Mouse (Mus musculus) bone marrow macrophage, adult 2 months (primary cell): Measurements from ENCODE around the gene Arid3b. TPM values are rescaled to one million over a fixed set of nuclear protein-coding genes. Genes with fewer than 3 reads are reported as not detected.
A peak's percentile ranks its signal among the peaks of the same experiment; 100 is the strongest.
"Not testable (repeated sequence)": the region's sequence is repeated elsewhere in the genome, so short reads cannot be mapped to it uniquely, and the experiment has no call there.

ENCODE experiments used
- H3K27ac ChIP-seq: 2 replicates; pipeline ENCODE4 v1.5.1; 2012; ENCODE audit warnings: low read depth, low read length; ENCODE audit not compliant: insufficient read depth
- H3K4me1 ChIP-seq: 2 replicates; pipeline ENCODE4 v1.6.1; 2012; ENCODE audit warnings: low read length; ENCODE audit not compliant: control insufficient read depth, insufficient read depth
- H3K4me3 ChIP-seq: 2 replicates; pipeline ENCODE4 v1.5.1; 2012; ENCODE audit warnings: mild to moderate bottlenecking, low read length, moderate library complexity; ENCODE audit not compliant: insufficient read depth
- CTCF ChIP-seq: IDR thresholded peaks from 2 replicates; pipeline ENCODE4 v1.5.1; 2012; ENCODE audit warnings: low read depth, mild to moderate bottlenecking, low read length, moderate library complexity
- POLR2A ChIP-seq: IDR thresholded peaks from 2 replicates; pipeline ENCODE4 v1.6.1; 2012; ENCODE audit warnings: mild to moderate bottlenecking, low read depth, low read length, borderline replicate concordance
- polyA plus RNA-seq: library from polyadenylated mRNA; stranded (reverse); fragments of >200 nt; gene quantifications from 2 replicates; pipeline ENCODE4 v1.2.4, GENCODE M21; 2012; ENCODE audit not compliant: missing spikeins, insufficient read depth, insufficient read length

Gene Arid3b
- 16.0 and 27.9 TPM in 2 replicates for polyA plus RNA-seq

DNA sequence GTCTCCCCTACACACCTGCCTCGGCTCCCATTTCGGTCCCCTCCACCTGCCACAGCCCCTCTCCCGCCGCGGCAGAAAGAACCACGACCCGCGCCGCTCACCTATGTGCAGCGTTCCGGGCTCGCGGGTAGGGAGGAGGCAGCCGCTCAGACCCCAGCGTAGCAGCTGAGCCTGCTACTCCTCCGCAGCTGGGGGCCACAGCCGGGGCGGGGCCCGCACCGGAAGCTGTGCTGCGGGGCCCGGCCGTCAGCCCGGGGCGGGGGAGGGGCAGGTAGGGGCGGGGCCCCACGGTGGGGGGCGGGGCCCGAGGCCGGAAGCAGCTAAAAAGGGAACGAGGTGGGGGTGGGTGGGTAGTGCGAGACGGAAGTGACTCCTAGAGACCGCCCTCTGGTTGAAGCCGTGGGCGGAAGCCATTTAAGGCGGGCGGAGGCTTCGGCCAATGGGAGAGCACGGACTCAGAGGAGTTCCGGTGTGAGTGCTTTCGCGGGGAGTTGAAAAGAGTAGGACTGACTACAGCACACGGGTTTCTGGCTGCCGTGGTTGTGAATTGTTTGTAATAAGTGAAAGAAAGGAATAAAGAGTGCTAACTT, at the start of gene Arid3b:
Arid3b (minus strand) TSS at position 213 of the 590 bp plus-strand sequence.
- H3K4me1 ChIP-seq: peaks cover 12% of the 10 kb centered on the region

DNA sequence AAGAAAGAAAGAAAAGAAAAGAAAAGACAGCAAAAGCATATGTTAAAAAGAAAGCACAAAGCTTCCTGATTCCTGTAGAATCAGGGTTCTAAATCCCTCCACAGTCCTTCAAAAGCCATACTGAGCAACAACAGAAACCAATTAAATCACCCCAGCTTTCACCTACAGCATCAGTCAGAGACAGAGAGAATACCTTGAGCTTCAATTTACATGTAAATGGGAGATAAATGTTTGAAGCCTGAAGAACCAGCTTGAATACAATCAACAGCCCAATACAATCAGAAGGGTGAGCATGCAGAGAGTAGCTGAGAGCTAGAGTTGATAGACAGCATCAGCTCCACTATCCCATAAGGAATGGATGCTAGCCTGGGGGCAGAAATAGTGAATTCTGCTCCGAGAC, 46.8 kb upstream of the Arid3b start:
- Histone ChIP-seq H3K4me1 (peaks cover 12% of the 10 kb centered on the region), H3K4me3 (no peak overlapping the region), H3K27ac (no peak overlapping the region)
- no peak for TF ChIP-seq CTCF
- TF ChIP-seq POLR2A: no peak

More for the DNA sequence above, at the start of gene Arid3b:
- Histone ChIP-seq H3K27ac (no peak within 1 kb of the TSS), H3K4me3 (peak within 1 kb of the TSS; percentile 82)
- TF ChIP-seq CTCF (no peak), POLR2A (no peak)

DNA sequence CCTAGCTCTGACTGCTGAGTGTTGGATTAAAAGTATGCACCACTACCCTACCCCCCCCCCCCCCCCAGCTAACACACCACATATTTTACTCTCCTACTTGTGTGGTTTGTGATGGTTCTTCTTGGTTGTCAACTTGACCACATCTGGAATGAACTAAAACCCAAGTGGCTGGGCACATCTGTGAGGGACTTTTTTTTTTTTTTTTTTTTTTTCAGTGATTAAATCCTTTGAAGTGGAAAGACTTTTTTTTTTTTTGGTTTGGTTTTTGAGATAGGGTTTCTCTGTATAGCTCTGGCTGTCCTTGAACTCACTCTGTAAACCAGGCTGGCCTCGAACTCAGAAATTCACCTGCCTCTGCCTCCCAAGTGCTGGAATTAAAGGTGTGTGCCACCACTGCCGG, 45.2 kb upstream of the Arid3b start:
- H3K27ac ChIP-seq, H3K4me1 ChIP-seq, H3K4me3 ChIP-seq: not testable (repeated sequence)

DNA sequence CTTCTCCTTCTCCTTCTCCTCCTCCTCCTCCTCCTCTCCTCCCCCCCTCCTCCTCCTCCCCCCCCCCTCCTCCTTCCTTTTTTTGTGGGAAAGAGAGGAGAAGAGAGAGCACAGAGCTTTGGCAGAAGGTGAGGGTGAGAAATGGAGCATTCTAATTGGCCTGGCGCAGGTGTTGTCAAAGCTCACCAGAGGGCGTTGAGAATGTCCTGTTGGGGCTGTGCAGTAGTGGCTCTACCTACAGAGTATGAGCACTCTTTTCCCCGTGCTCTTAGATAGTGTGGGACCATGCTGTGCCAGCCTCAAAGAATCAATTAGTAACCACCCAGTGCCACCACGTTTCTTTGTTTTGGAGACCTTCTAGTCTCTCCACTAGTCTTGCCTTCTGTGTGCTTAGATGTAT, 43.7 kb upstream of the Arid3b start:
- Histone ChIP-seq H3K27ac (no peak overlapping the region), H3K4me3 (no peak overlapping the region)
- no peak for TF ChIP-seq CTCF
- TF ChIP-seq POLR2A: no peak

DNA sequence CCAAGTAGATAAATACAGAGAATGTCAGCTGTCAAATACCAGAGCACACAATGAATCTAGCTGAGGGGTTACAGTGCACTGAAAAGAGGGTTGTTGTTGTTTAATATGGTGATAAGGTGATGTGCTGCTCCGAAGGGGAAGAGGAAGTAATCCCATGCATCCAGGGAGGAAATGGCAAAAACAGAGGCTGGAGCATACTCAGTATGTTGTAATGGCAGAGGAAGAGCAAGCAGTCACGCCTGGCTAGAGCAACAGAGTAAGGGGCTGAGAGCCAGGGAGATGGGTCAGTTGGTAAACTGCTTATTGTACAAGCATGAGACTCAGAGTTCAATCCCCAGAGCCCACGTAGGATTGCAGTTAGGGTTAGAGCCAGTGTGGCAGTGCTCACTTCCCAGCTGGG, 42.6 kb upstream of the Arid3b start:
- TF ChIP-seq POLR2A (no peak), CTCF (no peak)
- H3K4me3 ChIP-seq: no peak overlapping the region
- H3K27ac ChIP-seq: no peak overlapping the region
- peaks cover 13% of the 10 kb centered on the region for H3K4me1 ChIP-seq

More for the DNA sequence above, 43.7 kb upstream of the Arid3b start:
- H3K4me1 ChIP-seq: peaks cover 10% of the 10 kb centered on the region

DNA sequence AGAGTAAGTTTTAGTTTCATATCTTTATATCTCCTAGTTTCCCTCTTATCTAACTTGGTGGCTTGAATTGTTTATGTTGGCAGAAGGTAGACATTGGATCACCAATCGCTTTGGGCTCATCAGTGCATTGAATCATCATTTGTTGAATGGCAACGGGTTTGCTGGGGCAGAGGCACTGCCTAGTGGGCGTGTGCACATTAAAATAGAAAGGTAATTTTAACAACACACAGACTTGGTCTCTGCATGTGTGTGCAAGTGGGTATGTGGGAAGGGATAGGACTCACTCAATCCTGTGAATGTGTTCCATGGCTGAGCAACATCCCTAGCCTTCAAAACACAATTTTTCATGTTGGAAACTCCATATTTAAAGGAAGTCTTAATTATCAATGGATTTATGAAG, 38.4 kb upstream of the Arid3b start:
- no peak for TF ChIP-seq CTCF
- no peak for TF ChIP-seq POLR2A
- Histone ChIP-seq H3K27ac (no peak overlapping the region), H3K4me1 (peaks cover 22% of the 10 kb centered on the region), H3K4me3 (no peak overlapping the region)

DNA sequence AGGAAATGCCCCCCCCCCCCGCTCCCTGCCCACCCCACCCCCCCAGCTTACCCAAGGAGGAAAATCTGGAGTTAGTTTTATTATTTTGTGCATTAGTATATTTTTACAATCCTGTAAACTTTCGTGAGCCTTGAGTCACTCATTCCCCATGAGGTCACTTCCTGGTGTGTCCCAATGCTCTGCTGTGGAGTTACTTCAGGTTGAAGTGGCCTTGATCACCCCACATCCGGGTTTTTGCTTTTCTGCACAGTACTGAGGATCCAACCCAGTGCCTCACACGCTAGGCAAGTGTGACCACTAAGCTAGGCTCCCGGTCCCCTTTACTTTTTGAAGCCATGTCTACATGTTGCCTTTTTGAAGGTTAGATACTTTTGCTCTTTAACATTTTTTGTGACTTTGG, 37.5 kb upstream of the Arid3b start:
- TF ChIP-seq POLR2A (no peak), CTCF (no peak)
- Histone ChIP-seq H3K4me3 (no peak overlapping the region), H3K27ac (peak overlapping the region; percentile 35; the same call in 1 of the 2 replicates), H3K4me1 (peaks cover 15% of the 10 kb centered on the region)

DNA sequence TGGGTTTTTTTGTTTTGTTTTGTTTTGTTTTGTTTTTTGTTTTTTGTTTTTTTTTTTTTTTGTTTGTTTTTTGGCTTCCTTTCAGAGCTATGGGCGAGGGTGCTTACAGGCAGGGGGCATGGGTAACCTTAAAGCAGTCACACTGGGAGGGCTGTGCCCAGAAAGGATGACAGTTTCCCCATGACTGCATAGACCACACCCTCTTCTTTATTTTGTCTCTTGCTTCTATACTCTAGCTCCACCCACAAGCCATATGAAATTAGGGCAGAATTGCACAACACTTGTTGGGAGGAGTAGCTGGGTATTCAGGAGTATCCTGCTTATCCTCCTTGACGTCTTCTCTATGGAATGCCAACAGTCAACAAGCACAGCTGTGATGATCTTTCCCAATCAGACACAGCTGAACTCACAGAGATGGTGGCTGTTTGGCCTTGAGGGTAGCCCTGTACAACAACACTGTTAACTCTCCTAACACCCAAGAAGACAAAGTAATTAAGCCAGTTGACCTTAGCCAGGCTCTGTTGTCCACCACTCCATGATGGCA, 33.8 kb upstream of the Arid3b start:
- Histone ChIP-seq H3K4me1 (peaks cover 14% of the 10 kb centered on the region), H3K27ac (no peak overlapping the region), H3K4me3 (no peak overlapping the region)
- TF ChIP-seq POLR2A: no peak
- no peak for TF ChIP-seq CTCF

DNA sequence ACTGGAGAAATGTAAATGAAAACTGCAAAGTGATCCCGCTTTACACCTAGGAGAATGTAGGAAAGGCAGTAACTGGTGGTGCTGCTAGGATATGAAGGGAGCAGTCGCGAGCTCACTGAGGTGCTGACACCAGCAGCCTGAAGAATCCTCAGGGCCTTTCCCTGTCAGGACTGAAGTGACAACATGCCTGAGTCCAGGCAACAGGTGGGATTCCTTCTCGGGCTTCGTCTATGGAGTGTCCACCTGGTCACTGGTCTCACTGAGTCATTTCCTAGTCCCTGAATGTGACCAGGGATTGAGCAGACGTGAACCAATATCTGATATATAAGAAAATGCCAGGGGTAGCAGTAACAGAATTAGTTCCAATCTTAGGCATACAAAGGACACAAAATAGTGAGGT, 32.2 kb upstream of the Arid3b start:
- no peak overlapping the region for H3K27ac ChIP-seq
- TF ChIP-seq POLR2A (no peak), CTCF (no peak)
- no peak overlapping the region for H3K4me3 ChIP-seq
- peaks cover 9% of the 10 kb centered on the region for H3K4me1 ChIP-seq

DNA sequence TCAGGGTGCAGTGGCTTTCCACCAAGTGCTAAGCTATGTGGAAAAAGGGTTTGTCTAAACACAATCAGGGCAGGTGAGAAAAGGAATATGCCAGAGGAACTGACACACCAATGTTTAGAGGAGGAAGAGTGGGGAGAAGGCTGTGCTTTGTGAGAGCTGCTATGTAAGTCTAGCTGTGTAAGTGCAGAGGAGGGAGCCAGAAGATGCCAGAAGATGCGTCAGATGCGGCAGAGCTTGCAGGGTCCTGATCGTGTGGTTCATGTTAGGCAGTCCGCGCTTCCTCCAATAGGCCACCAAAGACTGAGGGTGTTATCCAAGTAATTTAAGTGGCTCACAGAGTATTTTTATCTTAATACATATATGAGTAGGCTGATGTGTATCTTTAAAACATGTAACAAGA, 31.3 kb upstream of the Arid3b start:
- Histone ChIP-seq H3K4me1 (peaks cover 6% of the 10 kb centered on the region), H3K27ac (no peak overlapping the region), H3K4me3 (no peak overlapping the region)
- TF ChIP-seq CTCF (no peak), POLR2A (no peak)
